Mouse (Mus musculus) embryonic facial prominence, embryonic 14.5 days (tissue): ENCODE measurements around the gene Pole. TPM values are rescaled to one million over a fixed set of nuclear protein-coding genes. Genes with fewer than 3 reads are reported as not detected.

ENCODE experiments used
- ATAC-seq: fragments of 200-750 bp; cut with Nextera tagmentation; 2 replicates; pipeline ENCODE4 v1.8.0; 2017; ENCODE audit warnings: low read depth, moderate number of reproducible peaks, moderate TSS enrichment
- DNase-seq: peaks from one replicate; pipeline ENCODE4 v3.0.0-alpha.2; 2015; ENCODE audit warnings: low spot score
- H3K27ac ChIP-seq: fragments of 300-500 bp; sonication (generic); replicated peaks from 2 replicates; pipeline ENCODE4 v1.5.1; 2014; ENCODE audit warnings: low read depth, mild to moderate bottlenecking, low read length, moderate library complexity
- H3K27me3 ChIP-seq: fragments of 300-500 bp; sonication (generic); replicated peaks from 2 replicates; pipeline ENCODE4 v1.6.1; 2014; ENCODE audit warnings: low read length; ENCODE audit not compliant: control insufficient read depth, insufficient read depth
- H3K36me3 ChIP-seq: fragments of 300-500 bp; sonication (generic); 2 replicates; pipeline ENCODE4 v1.6.1; 2014; ENCODE audit warnings: low read length, mixed read lengths; ENCODE audit not compliant: control insufficient read depth, insufficient read depth
- H3K4me1 ChIP-seq: fragments of 300-500 bp; sonication (generic); 2 replicates; pipeline ENCODE4 v1.6.1; 2014; ENCODE audit warnings: antibody characterized with exemption, low read length; ENCODE audit not compliant: control insufficient read depth, insufficient read depth
- H3K4me2 ChIP-seq: fragments of 300-500 bp; sonication (generic); 2 replicates; pipeline ENCODE4 v1.6.1; 2014; ENCODE audit warnings: low read depth, mild to moderate bottlenecking, low read length, moderate library complexity, mixed read lengths
- H3K4me3 ChIP-seq: fragments of 300-500 bp; sonication (generic); 2 replicates; pipeline ENCODE4 v1.5.1; 2014; ENCODE audit warnings: low read depth, mild to moderate bottlenecking, low read length
- H3K9ac ChIP-seq: fragments of 300-500 bp; sonication (generic); 2 replicates; pipeline ENCODE4 v1.6.1; 2014; ENCODE audit warnings: low read depth, mild to moderate bottlenecking, low read length, moderate library complexity, mixed read lengths
- H3K9me3 ChIP-seq: fragments of 300-500 bp; sonication (generic); 2 replicates; pipeline ENCODE4 v1.6.1; 2016; ENCODE audit warnings: low read length; ENCODE audit not compliant: control insufficient read depth
- WGBS: fragments of 180-500 bp; shearing (Covaris S2); extraction: QIAGEN DNeasy Blood & Tissue Kit; methylation state at CpG from one replicate; pipeline ENCODE4 v1.1.7; 2014; 5-methylcytosine and 5-hydroxymethylcytosine counted together
- polyA plus RNA-seq: library from polyadenylated mRNA; unstranded; fragments of >200 nt; fragmentation: Nextera tagmentation; extraction: Ambion mirVana; gene quantifications from 2 replicates; pipeline ENCODE4 v1.2.1, GENCODE M21; 2014

Gene Pole
- polyA plus RNA-seq, 1 experiment from 2014 or later: 20.5 TPM

- H3K4me2 ChIP-seq: no peak overlapping the region
- DNase-seq: no peak
- 91% methylated on average over 7 of the region's 7 CpGs for WGBS
- H3K9me3 ChIP-seq: no peaks in the 10 kb centered on the region
- no peaks in the 10 kb centered on the region for H3K4me1 ChIP-seq
- peaks cover 87% of the 10 kb centered on the region for H3K36me3 ChIP-seq
- H3K4me3 ChIP-seq: no peak overlapping the region
- no peak overlapping the region for H3K9ac ChIP-seq
- H3K27me3 ChIP-seq: no peaks in the 10 kb centered on the region
- no peak for ATAC-seq
- H3K27ac ChIP-seq: no peak overlapping the region
These were observed 22.8 kb downstream of the Pole start for GRCm38 (mm10) chr5:110308861-110309260.

- Histone ChIP-seq H3K9ac (no peak overlapping the region), H3K4me3 (no peak overlapping the region), H3K27ac (no peak overlapping the region), H3K27me3 (no peaks in the 10 kb centered on the region), H3K36me3 (peaks cover 79% of the 10 kb centered on the region), H3K4me2 (no peak overlapping the region), H3K9me3 (no peaks in the 10 kb centered on the region), H3K4me1 (no peaks in the 10 kb centered on the region)
- DNase-seq (no peak), ATAC-seq (no peak)
- 94% methylated on average over 3 of the region's 3 CpGs for WGBS
These were observed 27.0 kb downstream of the Pole start for GRCm38 (mm10) chr5:110313127-110313526.

- no peaks in the 10 kb centered on the region for H3K9me3 ChIP-seq
- no peak overlapping the region for H3K9ac ChIP-seq
- no peak overlapping the region for H3K4me3 ChIP-seq
- DNase-seq (no peak), ATAC-seq (no peak)
- WGBS: 82% methylated on average over 3 of the region's 3 CpGs
- no peaks in the 10 kb centered on the region for H3K4me1 ChIP-seq
- H3K27me3 ChIP-seq: no peaks in the 10 kb centered on the region
- no peak overlapping the region for H3K4me2 ChIP-seq
- H3K36me3 ChIP-seq: peaks cover 87% of the 10 kb centered on the region
- no peak overlapping the region for H3K27ac ChIP-seq
These were observed 44.4 kb downstream of the Pole start for GRCm38 (mm10) chr5:110330508-110330907.

- H3K9ac ChIP-seq: no peak overlapping the region
- peak; percentile 68 for ATAC-seq
- H3K4me2 ChIP-seq: no peak overlapping the region
- 69% methylated on average over 2 of the region's 2 CpGs for WGBS
- H3K9me3 ChIP-seq: no peaks in the 10 kb centered on the region
- H3K4me1 ChIP-seq: peaks cover 4% of the 10 kb centered on the region; the same call in 1 of the 2 replicates
- H3K36me3 ChIP-seq: peaks cover 43% of the 10 kb centered on the region
- DNase-seq: peak; percentile 68
- H3K27me3 ChIP-seq: peaks cover 21% of the 10 kb centered on the region
- H3K27ac ChIP-seq: 0 out of 2 replicates have a peak overlapping the region, but pooled peaks have one; percentile 18
- H3K4me3 ChIP-seq: no peak overlapping the region
These were observed 52.7 kb downstream of the Pole start for GRCm38 (mm10) chr5:110338792-110339191.

GRCm38 (mm10) chr5:110342648-110343284 lies 56.7 kb downstream of the Pole start, which contains the start of gene P2rx2:
TSS of gene P2rx2 (minus strand) at chr5:110343212.
- Histone ChIP-seq H3K4me2 (peak within 1 kb of the TSS; percentile 94), H3K27me3 (peaks cover 24% of the 10 kb centered on the region), H3K4me1 (peaks cover 4% of the 10 kb centered on the region; the same call in 1 of the 2 replicates), H3K4me3 (peak within 1 kb of the TSS; percentile 48), H3K36me3 (peaks cover 4% of the 10 kb centered on the region; the same call in 1 of the 2 replicates), H3K27ac (no peak within 1 kb of the TSS), H3K9ac (peak within 1 kb of the TSS; percentile 64), H3K9me3 (no peaks in the 10 kb centered on the region)
- DNase-seq (peak; percentile 49), ATAC-seq (peak; percentile 64)
- 2% methylated on average over 31 of the region's 43 CpGs for WGBS

- H3K4me3 ChIP-seq: no peak within 1 kb of the TSS
- no peak within 1 kb of the TSS for H3K4me2 ChIP-seq
- no peaks in the 10 kb centered on the region for H3K36me3 ChIP-seq
- H3K27me3 ChIP-seq: peaks cover 24% of the 10 kb centered on the region
- peaks cover 2% of the 10 kb centered on the region; the same call in 1 of the 2 replicates for H3K4me1 ChIP-seq
- WGBS: 67% methylated on average over 4 of the region's 4 CpGs
- H3K27ac ChIP-seq: no peak within 1 kb of the TSS
- DNase-seq: no peak
- no peaks in the 10 kb centered on the region for H3K9me3 ChIP-seq
- ATAC-seq: no peak
- H3K9ac ChIP-seq: no peak within 1 kb of the TSS
These were observed 58.4 kb downstream of the Pole start, which contains the start of gene Lrcol1 for GRCm38 (mm10) chr5:110344524-110344923. TSS of gene Lrcol1 (plus strand) at chr5:110344730.

GRCm38 (mm10) chr5:110345553-110345952 lies 59.4 kb downstream of the Pole start:
- WGBS: 88% methylated on average over 4 of the region's 4 CpGs
- no peak for ATAC-seq
- no peak overlapping the region for H3K27ac ChIP-seq

GRCm38 (mm10) chr5:110347006-110347405 lies 60.9 kb downstream of the Pole start:
- no peaks in the 10 kb centered on the region for H3K36me3 ChIP-seq
- 79% methylated on average over 8 of the region's 8 CpGs for WGBS

More at GRCm38 (mm10) chr5:110345553-110345952, 59.4 kb downstream of the Pole start:
- H3K9me3 ChIP-seq: no peaks in the 10 kb centered on the region
- H3K4me2 ChIP-seq: no peak overlapping the region
- H3K27me3 ChIP-seq: peaks cover 24% of the 10 kb centered on the region
- DNase-seq: no peak
- H3K4me1 ChIP-seq: no peaks in the 10 kb centered on the region; the same call in 1 of the 2 replicates
- H3K4me3 ChIP-seq: no peak overlapping the region
- no peaks in the 10 kb centered on the region for H3K36me3 ChIP-seq
- no peak overlapping the region for H3K9ac ChIP-seq

GRCm38 (mm10) chr5:110354716-110355115 lies 68.6 kb downstream of the Pole start:
- no peak overlapping the region; the same call in 1 of the 2 replicates for H3K4me2 ChIP-seq
- 19% methylated on average over 7 of the region's 7 CpGs for WGBS
- DNase-seq: no peak

More at GRCm38 (mm10) chr5:110347006-110347405, 60.9 kb downstream of the Pole start:
- ATAC-seq: no peak
- no peak overlapping the region for H3K27ac ChIP-seq
- no peak overlapping the region for H3K4me3 ChIP-seq
- no peaks in the 10 kb centered on the region; the same call in 1 of the 2 replicates for H3K4me1 ChIP-seq
- H3K4me2 ChIP-seq: no peak overlapping the region
- H3K9ac ChIP-seq: no peak overlapping the region
- H3K27me3 ChIP-seq: peaks cover 19% of the 10 kb centered on the region
- no peaks in the 10 kb centered on the region for H3K9me3 ChIP-seq
- DNase-seq: no peak

More at GRCm38 (mm10) chr5:110354716-110355115, 68.6 kb downstream of the Pole start:
- Histone ChIP-seq H3K27ac (no peak overlapping the region), H3K9me3 (no peaks in the 10 kb centered on the region), H3K27me3 (no peaks in the 10 kb centered on the region), H3K9ac (no peak overlapping the region), H3K36me3 (no peaks in the 10 kb centered on the region), H3K4me3 (no peak overlapping the region), H3K4me1 (no peaks in the 10 kb centered on the region)
- no peak; the same call in 1 of the 2 replicates for ATAC-seq
